Mouse (Mus musculus) brain, embryonic 18.5 days (tissue): ENCODE results near the gene Tex44.

Experiments
- DNase-seq: peaks from one replicate; pipeline ENCODE4 v3.0.0-alpha.2; 2012; ENCODE audit warnings: low read depth, low spot score

Gene Tex44

DNA sequence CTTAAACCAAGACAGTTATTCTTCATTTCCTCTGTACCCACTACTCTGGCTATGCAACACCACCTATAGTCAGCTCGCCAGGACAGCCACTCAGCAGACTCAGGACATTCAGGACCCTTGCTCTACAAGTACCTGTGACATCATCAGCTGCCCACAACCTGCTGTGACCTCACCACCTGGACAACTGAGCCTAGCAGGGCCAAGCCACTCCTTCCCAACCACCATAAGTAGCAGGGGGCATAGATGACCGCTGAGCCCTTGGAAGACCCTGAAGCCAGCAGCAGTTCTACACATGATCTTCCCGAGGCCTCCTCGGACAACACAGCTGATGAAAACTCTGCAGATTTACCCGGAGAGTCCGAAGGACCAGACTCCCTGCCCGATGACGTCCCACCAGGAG is at the start of gene Tex44, which contains the start of gene Nmur1:
Tex44 (plus strand) TSS at position 202 of the 400 bp plus-strand sequence.
Nmur1 (minus strand) TSS at position 101 of the 400 bp plus-strand sequence.
- DNase-seq = no peak

DNA sequence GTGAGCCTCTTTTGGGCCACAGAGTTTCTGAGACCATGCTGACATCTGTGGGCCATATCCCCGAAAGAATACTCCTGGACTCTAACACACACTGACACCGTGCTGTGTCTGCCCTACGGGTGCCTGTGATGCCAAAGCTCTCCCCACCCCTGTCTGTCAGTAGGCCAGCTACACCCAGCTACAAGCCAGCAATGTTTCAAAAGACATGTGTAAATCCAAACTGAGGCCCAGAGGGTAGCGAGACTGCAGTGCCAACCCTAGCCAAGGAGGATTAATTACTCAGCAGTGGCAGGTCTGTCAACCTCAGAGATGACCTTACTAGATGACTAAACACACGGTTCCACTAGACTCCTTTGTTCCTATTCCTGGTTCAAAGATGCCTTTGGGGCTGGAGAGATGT is 49.8 kb upstream of the Tex44 start:
- DNase-seq = no peak

DNA sequence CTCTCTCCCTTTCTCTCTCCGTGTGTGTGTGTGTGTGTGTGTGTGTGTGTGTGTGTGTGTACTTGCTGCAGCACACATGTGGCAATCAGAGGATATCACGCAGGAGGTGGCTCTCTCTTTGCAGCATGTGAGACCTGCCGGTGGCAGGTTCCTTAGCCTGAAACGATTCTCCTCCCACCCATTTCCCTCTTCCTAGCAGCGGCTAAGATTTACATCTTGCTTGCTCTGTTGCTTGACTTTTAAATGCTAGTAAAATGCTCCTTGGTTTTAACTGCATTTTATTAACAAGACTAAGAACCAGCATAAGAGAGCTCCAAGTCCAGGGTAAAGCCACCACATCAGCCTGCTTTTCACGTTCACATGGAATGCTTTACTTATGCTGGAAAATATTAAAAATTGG is 47.5 kb upstream of the Tex44 start:
- DNase-seq = no peak

DNA sequence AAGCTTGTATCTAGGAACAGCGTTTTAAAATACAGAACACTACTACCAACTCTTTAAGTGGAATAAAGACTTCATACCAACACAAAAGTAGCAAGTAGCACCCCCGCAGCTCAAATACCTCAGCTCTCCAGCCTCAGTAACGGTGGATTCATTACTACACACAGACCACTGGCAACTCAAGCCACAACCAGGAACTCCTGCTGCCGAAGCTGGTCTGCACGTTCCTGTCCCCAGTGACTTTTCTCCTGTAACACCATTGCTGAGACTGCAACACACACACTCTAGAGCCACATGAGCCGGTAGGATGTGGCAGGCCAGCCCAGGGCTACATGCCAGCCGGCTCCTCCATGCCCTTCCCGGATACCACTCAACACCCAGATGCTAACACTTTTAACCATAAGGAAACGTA is 47.0 kb upstream of the Tex44 start:
- no peak for DNase-seq

DNA sequence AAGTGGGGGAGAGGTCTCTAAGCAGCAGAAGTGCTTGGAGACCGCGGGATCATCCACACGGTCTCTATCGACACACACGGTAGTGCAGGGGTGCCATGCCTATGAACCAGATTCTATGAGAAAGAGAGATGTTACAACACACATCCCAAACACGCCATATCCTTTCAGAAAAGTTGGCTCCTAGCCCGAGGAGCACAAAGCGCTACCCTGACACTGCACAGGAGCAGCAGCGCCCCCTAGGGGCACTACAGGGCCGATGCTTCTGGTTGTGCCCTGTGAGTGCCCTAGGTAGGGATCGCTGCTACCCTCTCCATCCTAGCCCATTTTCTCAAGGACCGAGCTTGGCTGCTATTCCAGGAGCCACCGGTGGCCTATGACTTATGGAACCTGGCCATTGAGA is 45.1 kb upstream of the Tex44 start:
- no peak for DNase-seq

DNA sequence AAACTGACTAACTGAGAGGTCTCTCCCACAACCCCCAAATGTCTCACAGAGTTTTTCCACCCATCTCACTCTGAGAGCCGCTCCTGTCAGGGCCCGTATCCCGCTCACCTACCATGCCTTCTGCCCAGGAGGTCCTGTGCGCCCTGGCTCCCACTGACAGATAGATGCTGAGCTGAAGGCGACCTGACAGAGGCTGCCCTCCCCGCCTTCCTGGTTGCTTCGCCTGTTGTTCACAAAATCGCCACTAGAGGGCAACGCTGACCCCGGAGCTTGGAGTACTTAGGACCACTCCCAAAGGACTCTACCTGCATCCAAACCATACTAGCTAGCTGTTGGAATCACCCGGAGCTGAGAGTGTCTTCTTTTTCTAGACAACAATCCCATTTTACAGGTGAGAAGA is 36.9 kb upstream of the Tex44 start:
- DNase-seq = no peak

DNA sequence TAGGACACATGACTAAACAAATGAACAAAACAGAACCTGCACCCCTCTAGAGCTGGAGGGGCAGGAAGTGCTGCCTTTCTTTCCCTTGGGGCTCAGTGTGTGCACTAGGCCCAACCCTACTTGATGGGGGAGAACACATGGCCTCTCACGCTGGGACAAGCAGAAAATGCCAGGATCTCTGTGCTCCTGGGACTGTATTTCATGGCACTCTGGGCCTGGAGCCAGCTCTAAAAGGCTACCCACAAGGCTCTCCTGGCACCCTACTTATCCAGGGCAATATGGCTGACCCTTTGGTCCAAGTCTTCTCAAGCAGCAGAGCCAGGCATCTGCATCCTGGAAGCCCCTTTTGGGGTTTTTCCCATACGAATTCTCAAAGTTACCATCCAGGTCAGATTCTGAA is 34.7 kb upstream of the Tex44 start:
- DNase-seq = no peak

DNA sequence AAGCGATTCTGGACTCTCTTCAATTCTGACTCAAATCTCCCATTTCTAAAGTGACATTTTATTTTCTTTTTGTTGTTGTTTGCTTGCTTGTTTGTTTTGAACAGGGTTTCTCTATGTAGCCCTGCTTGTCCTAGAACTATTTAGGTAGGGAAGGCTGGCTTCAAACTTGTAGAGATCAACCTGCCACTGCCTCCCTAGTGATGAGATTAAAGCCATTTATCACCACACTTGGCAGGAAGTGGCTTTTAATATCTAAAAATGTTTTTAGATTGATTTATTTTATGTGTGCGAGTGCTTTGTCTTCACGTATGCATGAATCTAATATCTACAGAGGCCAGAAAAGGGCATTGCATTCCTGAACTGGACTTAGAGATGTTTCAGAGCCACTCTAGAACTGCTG is 32.9 kb upstream of the Tex44 start:
- DNase-seq = no peak

DNA sequence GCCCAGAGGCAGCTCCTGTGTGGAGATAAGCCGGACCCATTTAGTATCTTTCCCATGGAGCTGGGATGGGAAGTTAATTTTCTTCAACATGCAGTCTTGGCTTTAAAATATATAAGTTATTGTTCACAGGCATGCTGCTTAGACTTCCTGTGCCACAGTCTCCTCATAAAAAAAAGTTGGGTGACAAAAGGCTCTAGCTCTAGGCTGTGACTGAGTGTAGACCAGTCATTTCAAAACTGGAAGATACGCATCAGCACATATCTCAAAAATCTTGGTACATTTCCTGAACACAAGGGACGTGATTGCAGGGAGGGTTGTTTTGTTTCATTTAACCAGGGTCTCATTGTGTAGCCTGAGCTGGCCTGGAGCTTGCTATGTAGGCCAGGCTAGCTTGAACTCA is 31.9 kb upstream of the Tex44 start:
- DNase-seq = no peak

DNA sequence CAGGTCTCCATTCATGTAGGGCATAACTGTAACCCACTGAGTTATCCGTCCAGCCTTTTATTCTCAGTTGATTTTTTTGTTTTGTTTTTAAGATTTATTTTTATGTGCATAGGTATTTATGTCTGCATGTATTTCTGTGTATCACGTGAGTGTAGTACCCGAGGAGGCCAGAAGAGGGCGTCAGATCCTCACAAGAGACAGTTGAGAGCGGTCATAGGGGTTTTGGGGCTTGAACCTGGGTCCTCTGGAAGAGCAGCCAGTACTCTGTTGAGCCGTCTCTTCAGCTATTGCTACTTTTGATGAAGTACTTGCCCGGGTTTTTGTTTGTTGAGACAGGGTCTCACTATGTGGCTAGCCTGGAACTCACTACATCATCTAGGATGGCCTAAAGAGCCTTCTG is 30.2 kb upstream of the Tex44 start:
- no peak for DNase-seq

DNA sequence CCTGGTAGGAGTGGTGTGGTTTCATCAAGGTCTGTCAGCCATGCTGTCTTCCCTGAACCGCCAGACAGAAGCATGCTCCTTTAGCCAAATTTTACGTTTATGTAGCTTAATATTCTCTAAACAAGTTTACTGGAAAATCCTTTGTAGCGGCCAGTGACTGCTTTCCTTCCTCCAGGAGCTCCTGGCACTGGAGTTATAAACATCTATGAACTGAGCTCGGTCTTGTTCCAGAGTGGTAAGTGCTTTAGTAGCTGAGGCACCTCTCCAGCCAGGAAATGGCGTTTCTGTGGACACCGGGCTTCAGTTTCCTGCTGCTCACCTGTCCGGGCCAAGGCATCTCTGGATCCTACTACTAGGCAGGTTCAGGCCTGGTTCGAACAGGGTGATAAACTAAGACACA is 28.5 kb upstream of the Tex44 start:
- no peak for DNase-seq

DNA sequence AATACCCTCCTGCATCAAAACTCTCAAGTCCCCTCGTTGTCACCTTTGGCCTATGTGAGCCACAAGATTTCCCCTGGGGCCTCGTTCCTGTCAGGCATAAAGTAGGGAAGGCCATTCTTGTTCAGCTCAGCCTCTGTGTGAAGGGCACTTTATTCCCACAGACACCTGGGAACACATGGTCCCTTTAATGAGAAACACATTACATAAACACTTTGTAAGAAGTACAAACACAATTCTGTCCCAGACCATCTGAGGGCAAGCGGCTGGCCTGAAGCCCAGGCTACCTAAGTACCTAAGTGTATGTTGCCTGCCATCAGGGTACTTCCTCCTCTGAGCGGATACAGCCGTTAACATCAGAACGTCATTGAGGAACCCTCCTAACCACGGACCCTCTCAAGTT is 27.9 kb upstream of the Tex44 start:
- no peak for DNase-seq

DNA sequence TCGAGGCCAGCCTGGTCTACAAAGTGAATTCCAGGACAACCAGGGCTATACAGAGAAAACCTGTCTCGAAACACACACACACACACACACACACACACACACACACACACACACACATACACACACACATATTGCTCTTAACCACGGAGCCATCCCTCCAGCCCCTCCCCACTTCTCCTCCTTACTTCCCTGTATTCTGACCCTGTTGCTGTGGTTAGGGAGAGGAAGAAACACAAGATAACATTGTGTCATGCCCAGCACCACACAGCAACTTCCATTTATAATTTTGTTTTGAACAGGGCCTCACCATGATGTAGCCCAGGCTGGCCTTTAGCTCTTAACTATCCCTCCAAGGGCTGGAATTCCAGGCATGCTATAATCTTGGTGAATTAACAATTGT is 26.8 kb upstream of the Tex44 start:
- no peak for DNase-seq

DNA sequence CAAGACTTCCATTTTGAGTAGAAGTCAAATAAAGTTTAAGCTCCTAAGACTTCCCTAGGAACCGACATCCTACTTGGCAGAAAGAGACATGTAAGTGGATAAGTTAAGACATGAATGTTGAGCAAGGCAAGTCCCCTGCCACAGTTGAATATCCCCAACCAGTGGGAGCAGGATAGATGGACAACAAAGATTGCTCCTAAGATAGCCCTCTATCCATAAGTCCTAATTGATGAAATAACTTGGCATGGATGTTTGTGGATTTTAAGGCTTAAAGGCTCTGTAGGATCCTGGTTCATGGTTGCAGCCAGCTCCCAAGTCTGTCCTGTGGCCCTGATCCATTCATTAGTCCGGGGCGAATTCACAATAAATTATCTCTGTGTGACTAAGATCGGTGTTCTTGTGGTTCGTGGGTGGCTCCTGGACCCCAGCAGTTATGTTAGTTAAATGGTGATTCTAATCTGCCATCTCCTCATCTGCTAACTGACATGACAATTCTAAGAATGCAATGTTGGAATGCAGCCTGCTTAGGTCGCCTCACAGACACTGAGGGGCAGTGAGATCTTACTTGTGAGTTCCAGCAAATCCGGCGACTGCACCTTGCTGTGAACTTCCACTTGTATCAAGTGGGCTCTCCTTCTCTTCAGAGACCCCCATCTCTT is 25.9 kb upstream of the Tex44 start:
- no peak for DNase-seq

DNA sequence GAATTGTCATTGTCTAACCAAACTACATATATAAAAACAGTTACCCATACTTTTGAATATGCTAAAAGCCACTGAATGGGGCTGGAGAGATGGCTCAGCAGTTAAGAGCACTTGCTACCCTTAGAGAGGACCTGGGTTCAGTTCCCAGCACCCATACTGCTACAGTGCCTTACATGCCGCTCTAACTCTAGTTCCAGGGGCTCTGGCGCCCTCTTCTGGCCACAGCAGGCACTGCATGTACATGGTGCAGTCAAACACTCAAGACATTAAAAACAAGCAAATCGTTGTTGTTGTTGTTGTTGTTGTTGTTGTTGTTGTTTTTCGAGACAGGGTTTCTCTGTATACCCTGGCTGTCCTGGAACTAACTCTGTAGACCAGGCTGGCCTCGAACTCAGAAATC is 21.3 kb upstream of the Tex44 start:
- DNase-seq = no peak

DNA sequence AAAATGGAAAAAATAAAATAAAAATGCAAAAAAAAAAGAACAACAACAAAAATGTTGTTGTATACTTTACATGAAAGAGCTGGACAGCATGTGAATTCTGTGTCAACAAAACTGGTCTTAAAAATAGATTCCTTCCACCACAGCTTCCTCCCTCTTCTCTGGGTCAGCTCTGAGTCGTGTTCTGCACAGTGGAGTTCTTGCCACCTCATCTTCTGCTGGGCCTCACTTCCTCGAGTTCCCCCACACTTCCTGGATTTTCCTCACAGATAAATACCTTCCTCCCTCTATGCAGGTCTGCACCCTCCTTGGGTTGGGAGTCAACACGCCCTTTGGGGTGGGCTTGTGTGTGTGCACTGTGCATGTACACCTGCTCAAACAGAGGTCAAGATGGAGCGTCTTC is 19.8 kb upstream of the Tex44 start:
- no peak for DNase-seq

DNA sequence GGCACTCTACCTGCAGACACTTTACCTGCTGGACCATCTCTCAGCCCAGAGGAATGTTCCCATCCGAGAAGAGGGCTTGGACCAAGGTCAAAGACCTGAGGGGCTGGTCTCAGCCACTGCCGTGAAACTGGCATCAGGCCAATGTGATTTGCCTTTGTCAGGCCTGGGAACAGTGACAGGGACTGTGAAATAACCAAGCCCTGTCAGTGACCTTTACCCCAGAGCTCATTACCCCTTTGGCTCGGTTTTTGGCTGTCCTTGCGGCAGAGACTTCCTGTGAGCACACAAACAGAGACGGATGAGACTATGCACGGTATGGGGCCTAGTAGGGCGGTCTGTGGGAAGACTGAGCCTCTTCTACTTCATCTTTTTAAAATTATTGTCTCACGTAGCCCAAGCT is 19.2 kb upstream of the Tex44 start:
- no peak for DNase-seq

DNA sequence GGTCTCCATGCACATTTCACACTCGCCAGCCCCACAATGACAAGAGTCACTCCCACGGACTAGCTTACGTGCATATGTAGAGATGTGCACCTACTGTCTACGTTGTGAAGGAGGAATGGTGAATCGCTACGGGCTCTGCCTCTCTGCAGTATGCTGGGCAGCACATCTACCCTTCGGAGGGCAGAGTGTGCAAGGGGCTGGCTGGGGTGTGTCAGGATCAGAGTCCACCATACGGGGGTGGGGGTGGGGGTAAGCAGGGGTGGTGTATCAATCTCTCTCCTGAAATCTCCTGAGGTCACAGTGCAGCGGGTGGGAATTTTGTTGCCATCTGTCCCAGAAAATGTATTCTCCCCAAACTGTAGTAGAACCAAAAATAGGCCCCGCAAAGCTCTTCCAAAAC is 17.6 kb upstream of the Tex44 start:
- no peak for DNase-seq

DNA sequence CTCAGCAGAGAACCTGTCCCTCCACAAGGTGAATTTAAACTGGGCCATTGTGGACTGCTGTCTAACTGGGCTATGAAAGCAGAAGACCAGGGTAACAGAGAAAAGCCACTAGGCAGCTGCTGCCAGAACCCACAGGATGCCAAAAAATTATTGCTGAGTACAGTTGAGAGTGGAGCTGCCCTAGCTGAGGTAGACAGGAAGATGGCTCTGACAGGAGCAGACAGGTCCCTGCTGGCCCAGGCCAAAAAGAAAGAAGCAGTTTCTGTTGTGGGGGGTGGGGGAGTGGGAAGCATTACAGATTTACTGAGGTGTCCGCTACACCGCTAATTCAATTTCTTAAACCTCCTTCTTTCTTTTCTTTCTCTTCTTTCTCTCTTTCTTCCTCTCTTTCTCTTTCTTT is 16.7 kb upstream of the Tex44 start:
- DNase-seq = no peak

DNA sequence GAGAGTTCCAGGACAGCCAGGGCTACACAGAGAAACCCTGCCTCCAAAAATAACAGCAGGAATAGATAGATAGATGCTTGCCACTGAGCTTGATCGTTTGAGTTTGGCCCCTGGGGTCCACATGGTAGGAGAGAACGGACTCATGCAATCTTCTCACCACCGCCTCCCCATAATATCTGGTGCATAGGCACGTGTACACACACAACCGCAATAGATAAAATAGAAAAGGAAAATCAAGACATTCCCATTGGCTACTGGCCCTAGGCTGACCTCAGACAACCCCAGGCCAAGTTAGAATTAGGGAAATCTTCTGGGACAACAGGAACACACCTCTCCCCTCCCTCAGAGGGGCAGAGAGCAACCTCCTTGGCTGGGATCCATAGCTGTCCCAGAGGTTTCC is 11.4 kb upstream of the Tex44 start:
- DNase-seq = no peak

DNA sequence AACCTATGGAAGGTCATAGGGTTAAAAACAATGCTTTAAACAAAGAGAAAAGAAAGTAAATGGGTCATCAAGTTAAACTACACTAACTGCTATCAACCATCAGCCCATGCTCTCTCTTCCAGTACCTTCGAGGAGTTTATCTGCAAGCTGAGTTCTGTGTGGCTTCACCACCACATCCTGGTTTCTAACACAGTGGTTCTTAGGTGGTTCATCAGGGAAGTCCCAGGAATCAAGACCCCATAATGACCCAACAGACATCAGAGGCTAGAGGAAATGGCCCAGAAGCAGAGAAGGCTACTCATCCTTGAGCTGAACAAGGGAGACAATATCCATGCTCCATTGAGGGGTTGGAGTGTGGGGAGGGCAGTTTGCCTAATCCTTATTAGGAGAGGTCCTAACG is 11.0 kb upstream of the Tex44 start:
- no peak for DNase-seq

DNA sequence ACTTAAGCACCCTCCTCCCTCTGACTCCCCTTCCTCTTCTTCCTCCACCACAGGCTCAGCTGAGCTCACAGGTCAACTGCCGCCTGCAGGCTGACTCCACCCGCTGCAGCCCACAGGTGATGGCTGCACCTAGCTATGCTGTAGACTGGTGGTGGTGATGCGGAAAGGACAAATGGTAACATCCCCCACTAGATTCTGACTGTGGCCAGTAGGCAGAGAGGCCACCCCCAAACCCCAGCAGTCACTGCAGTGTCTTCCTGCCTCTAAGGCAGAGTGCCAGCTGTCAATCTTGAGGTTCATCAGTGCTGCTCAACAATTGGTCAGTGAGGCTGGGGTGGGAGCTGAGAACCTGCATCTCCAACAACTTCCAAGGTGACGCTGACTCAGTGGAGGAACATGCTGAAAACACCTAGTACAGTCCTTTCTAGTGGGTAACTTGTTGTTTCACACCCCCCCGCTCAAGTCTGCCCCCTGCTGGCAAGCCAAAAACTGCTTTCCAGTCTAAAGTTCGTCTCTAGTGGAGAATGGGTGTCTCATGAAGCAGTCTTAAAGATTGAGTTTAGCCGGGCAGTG is 10.4 kb upstream of the Tex44 start:
- DNase-seq = no peak

DNA sequence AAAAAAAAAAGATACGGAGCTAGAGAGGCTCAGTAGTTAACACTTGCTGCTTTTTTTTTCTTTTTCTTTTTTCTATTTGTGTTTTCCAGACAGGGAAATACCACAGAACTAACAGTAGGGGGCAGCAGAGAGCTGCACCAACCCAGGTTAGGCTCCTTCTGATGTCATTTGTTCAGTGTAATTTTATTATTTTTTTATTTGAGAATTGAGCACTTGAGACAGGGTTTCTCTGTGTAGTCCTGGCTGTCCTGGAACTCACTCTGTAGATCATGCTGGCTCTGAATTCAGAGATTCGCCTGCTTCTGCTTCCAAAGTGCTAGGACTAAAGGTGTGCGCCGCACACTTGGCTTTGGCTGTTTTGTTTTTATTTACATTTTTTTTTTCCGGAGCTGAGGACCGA is 9.8 kb upstream of the Tex44 start:
- no peak for DNase-seq

DNA sequence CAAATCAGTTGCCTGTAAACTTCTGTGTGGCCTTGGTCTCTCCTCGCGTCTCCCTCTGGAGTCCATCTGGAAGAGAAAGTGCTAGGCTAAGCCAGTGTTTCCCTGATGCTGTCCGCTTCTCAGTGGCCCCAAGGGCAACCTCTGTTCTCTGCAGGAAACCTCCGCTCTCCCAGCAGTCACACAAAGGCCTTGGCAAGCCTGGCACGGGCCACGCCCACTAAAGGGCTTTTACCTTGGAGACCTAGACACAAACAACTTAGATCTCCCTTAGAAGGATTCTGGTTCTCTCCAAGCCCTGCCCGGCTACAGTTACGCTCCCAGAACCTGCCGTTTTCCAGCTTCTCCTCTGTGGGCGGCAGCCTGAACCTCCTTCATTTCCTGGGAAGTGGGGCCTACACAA is 5.1 kb upstream of the Tex44 start:
- no peak for DNase-seq
